Mouse (Mus musculus): ENCODE measurements around the gene Nupr1l.

Nupr1l gene

GRCm38 (mm10) chr5:129918065-129918651 lies 9.8 kb downstream of the Nupr1l start:
- DNase-seq (ENCODE audit: low spot score), result no peak

- no peak for DNase-seq (ENCODE audit: low spot score)
These were observed 10.4 kb downstream of the Nupr1l start for GRCm38 (mm10) chr5:129918752-129919151.

GRCm38 (mm10) chr5:129919320-129919719 lies 11.0 kb downstream of the Nupr1l start:
- no peak for DNase-seq (ENCODE audit: low spot score)

GRCm38 (mm10) chr5:129921972-129922371 lies 13.6 kb downstream of the Nupr1l start:
- DNase-seq (ENCODE audit: low spot score), result no peak

GRCm38 (mm10) chr5:129924820-129925452 lies 16.6 kb downstream of the Nupr1l start:
- no peak for DNase-seq (ENCODE audit: low spot score)

- no peak for DNase-seq (ENCODE audit: low spot score)
These were observed 17.6 kb downstream of the Nupr1l start for GRCm38 (mm10) chr5:129925933-129926332.

GRCm38 (mm10) chr5:129929924-129930855 lies 21.9 kb downstream of the Nupr1l start:
- no peak for DNase-seq (ENCODE audit: low spot score)

GRCm38 (mm10) chr5:129936941-129937340 lies 28.6 kb downstream of the Nupr1l start:
- no peak for DNase-seq (ENCODE audit: low spot score)

- no peak for DNase-seq (ENCODE audit: low spot score)
These were observed 31.9 kb downstream of the Nupr1l start for GRCm38 (mm10) chr5:129940281-129940680.

- DNase-seq (ENCODE audit: low spot score), result no peak
These were observed 32.6 kb downstream of the Nupr1l start for GRCm38 (mm10) chr5:129940736-129941494.

- DNase-seq (ENCODE audit: low spot score), result peak; percentile 96
These were observed 33.2 kb downstream of the Nupr1l start, which contains the start of gene Vkorc1l1 for GRCm38 (mm10) chr5:129941495-129942045. Gene Vkorc1l1, plus strand, starts transcription at chr5:129941970.

- peak; percentile 9 for DNase-seq (ENCODE audit: low spot score)
These were observed 34.0 kb downstream of the Nupr1l start for GRCm38 (mm10) chr5:129942073-129942939.

GRCm38 (mm10) chr5:129943402-129943801 lies 35.1 kb downstream of the Nupr1l start:
- no peak for DNase-seq (ENCODE audit: low spot score)

GRCm38 (mm10) chr5:129947528-129948033 lies 39.2 kb downstream of the Nupr1l start:
- DNase-seq (ENCODE audit: low spot score), result no peak

- no peak for DNase-seq (ENCODE audit: low spot score)
These were observed 43.8 kb downstream of the Nupr1l start for GRCm38 (mm10) chr5:129952143-129952542.

- DNase-seq (ENCODE audit: low spot score), result no peak
These were observed 46.3 kb downstream of the Nupr1l start for GRCm38 (mm10) chr5:129954473-129955254.

GRCm38 (mm10) chr5:129955792-129956191 lies 47.5 kb downstream of the Nupr1l start:
- no peak for DNase-seq (ENCODE audit: low spot score)

GRCm38 (mm10) chr5:129963224-129963623 lies 54.9 kb downstream of the Nupr1l start:
- DNase-seq (ENCODE audit: low spot score), result no peak

Data from left cerebral cortex, adult 11 months (tissue).